Mouse (Mus musculus) right cerebral cortex, postnatal 25 days (tissue): ENCODE measurements around the gene Gcg.

ENCODE experiments used
- DNase-seq: peaks from one replicate; pipeline ENCODE4 v3.0.0; 2022

Gene Gcg

GRCm38 (mm10) chr2:62459241-62460174 is 23.9 kb downstream of the Gcg start:
- DNase-seq: no peak

GRCm38 (mm10) chr2:62458070-62458469 is 25.4 kb downstream of the Gcg start:
- DNase-seq: no peak

GRCm38 (mm10) chr2:62454991-62455390 is 28.5 kb downstream of the Gcg start:
- no peak for DNase-seq

DNA sequence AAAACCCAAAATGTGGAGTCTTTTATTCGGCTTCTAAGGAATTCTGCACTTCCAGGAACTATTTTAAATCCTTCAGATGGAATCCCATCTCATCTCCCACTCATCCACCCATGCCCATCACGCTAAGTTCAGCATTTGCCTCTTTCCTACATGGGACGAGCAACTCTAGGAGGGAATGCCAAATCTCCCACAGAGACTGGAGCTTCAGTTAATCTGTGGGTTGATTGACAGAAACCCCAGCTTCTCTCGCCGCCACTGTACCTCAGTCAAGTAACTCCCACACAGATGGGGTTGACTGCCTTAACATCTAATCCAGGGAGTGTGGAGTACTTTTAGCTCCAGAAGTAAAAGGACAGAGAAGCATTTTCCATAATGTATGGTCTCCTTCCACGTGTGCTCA is 29.4 kb downstream of the Gcg start:
- no peak for DNase-seq

GRCm38 (mm10) chr2:62450364-62450763 is 33.1 kb downstream of the Gcg start:
- DNase-seq: no peak

DNA sequence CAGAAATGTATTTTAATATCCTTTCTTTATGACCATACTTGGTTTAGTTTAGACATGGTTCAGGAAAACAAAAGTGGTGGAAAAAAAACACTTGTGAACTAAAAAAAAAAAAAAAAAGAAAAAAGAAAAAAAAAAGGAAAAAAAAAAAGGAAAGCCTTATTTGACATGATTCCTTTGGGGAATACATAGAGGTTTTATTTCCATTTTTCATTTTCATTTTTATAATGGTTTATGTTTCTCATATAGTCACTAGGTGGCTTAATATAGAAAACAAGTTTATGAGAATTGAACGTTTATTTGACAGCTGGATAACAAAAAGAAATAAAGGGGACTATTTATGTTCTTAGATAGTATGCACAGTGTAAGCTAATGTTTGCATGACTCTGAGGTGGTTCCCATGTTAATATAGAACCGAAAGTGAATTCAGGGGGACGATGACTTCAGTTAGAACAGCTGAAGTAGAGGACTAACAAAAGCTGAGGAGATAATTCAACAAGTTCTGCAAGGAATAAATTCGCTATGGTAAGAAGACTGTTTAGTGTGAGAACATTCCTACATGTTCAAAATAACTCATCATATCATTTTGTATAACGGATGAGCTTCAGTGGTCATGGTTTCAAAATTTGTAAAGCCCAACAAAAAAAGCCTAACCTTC is 33.6 kb downstream of the Gcg start:
- DNase-seq: no peak

DNA sequence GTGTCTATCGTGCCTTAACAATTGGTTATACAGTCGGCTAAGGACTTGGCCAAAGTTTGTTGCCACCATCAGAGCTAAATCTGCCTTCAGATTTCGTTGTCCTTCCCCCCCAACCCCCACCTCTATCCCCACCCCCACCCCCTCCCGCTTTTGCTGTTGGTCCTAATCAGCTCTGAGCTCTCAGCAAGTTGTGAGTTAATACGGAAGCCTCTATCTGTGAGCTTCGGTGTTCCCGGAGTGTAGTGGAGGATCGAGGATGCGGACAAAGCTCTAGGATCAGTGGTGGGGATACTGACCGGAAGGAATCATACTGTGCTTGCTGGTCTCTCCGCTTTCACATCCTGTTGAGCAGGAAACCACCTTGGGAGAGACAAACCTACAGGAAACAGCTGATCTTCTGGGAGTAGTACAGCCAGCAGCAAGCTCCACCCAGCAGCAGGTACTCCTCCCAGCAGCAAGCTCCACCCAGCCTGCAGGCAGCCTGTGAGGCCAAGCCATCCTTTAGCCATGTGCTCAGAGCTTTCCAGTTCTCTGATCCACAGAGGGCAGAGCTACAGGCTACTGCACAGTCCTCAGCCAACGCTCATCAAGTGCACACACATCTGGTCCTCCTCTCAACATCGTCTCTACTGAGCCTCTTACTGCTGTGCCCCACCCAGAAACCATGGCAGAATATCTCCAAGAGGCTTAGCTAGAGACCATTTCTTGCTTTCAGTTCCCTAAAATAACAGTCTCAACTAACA is 42.5 kb downstream of the Gcg start:
- DNase-seq: no peak

DNA sequence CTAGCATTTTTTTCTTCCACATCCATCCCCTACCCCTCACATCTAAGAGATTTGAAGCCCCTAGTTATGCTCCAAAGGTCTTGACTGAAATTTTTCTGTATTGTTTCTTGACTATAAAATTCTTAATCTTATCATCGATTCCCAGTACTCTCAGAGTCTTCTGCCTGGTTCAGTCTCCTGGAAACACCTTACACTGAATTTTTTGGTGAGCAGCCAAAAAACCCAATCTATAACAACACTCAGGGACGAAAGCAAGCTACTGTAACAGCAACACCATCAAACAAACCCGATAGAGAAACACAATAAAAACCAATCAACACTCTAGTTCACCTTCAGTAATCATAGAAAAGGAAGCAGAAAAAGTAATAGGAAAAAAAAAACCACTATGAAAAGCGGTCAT is 43.4 kb downstream of the Gcg start:
- no peak for DNase-seq

GRCm38 (mm10) chr2:62431245-62431795 is 52.1 kb downstream of the Gcg start:
- no peak for DNase-seq

GRCm38 (mm10) chr2:62425941-62426340 is 57.5 kb downstream of the Gcg start:
- no peak for DNase-seq
